Mouse (Mus musculus): ENCODE results near the gene Nudt7. TPM values are rescaled to one million over a fixed set of nuclear protein-coding genes. Genes with fewer than 3 reads are reported as not detected.

Gene Nudt7
- total and polyA plus RNA-seq, 3 experiments: not detected

- no peak for DNase-seq (ENCODE audit: low read depth, low spot score)
- no peak overlapping the region for H3K9ac ChIP-seq (ENCODE audit: control insufficient read depth, low read depth, low read length, poor library complexity, severe bottlenecking)
- no peaks in the 10 kb centered on the region for H3K9me3 ChIP-seq (replicated peaks; ENCODE audit: insufficient read depth, low read length)
- no peak overlapping the region for H3K27ac ChIP-seq (ENCODE audit: control insufficient read depth, low read depth, low read length)
- no peaks in the 10 kb centered on the region for H3K36me3 ChIP-seq (ENCODE audit: control insufficient read depth in 1 of 2, insufficient read depth in 2 of 2, low read length in 2 of 2)
- no peaks in the 10 kb centered on the region for H3K79me2 ChIP-seq (ENCODE audit: control insufficient read depth, insufficient read depth, low read length, poor library complexity)
- TF ChIP-seq POLR2A (IDR thresholded peaks at IDR 0.05; ENCODE audit: control insufficient read depth in 1 of 2, insufficient read depth in 1 of 2, low read depth in 1 of 2, low read length in 2 of 2, poor library complexity in 1 of 2) (no peak), UBTF (IDR thresholded peaks at IDR 0.05; ENCODE audit: borderline replicate concordance, insufficient read depth, low read depth, low read length) (no peak), NRF1 (IDR thresholded peaks at IDR 0.05; ENCODE audit: insufficient read depth, low read depth, low read length, poor library complexity, severe bottlenecking) (no peak), MAZ (IDR thresholded peaks at IDR 0.05; ENCODE audit: low read depth, low read length) (no peak), CTCF (IDR thresholded peaks at IDR 0.05 in 2 of 3, conservative IDR thresholded peaks at IDR 0.05 in 1 of 3; ENCODE audit: control insufficient read depth in 1 of 3, insufficient read depth in 1 of 3, low read depth in 2 of 3, low read length in 3 of 3, poor library complexity in 1 of 3, severe bottlenecking in 1 of 3) (no peak), USF1 (IDR thresholded peaks at IDR 0.05; ENCODE audit: low read depth, low read length) (no peak), TCF12 (IDR thresholded peaks at IDR 0.05; ENCODE audit: low read depth, low read length) (no peak), RCOR1 (IDR thresholded peaks at IDR 0.05; ENCODE audit: low read depth, low read length) (no peak), EP300 (IDR thresholded peaks at IDR 0.05; ENCODE audit: low read depth in 1 of 2, low read length in 2 of 2) (no peak), TAL1 (IDR thresholded peaks at IDR 0.05; ENCODE audit: low read length) (no peak), POLR2AphosphoS2 (IDR thresholded peaks at IDR 0.05; ENCODE audit: low read length) (no peak), KAT2A (conservative IDR thresholded peaks at IDR 0.05; ENCODE audit: low read depth, low read length) (no peak), POLR2AphosphoS5 (IDR thresholded peaks at IDR 0.05; ENCODE audit: borderline replicate concordance, low read depth, low read length) (no peak), GABPA (IDR thresholded peaks at IDR 0.05; ENCODE audit: low read depth, low read length) (no peak), SIN3A (IDR thresholded peaks at IDR 0.05; ENCODE audit: low read length) (no peak), MAX (IDR thresholded peaks at IDR 0.05; ENCODE audit: low read length) (no peak)
- no peaks in the 10 kb centered on the region for H3K4me1 ChIP-seq (ENCODE audit: control insufficient read depth in 1 of 2, insufficient read depth in 2 of 2, low read length in 2 of 2)
- H3K27me3 ChIP-seq (ENCODE audit: control insufficient read depth in 1 of 2, insufficient read depth in 2 of 2, low read length in 2 of 2): no peaks in the 10 kb centered on the region
- H3K4me3 ChIP-seq (ENCODE audit: control insufficient read depth in 1 of 2, insufficient read depth in 1 of 2, low read depth in 2 of 2, low read length in 2 of 2): no peak overlapping the region
Measured at GRCm38 (mm10) chr8:114165741-114166140, 32.4 kb downstream of the Nudt7 start.

GRCm38 (mm10) chr8:114176721-114177120, 43.4 kb downstream of the Nudt7 start:
- TF ChIP-seq POLR2A (IDR thresholded peaks at IDR 0.05; ENCODE audit: control insufficient read depth in 1 of 2, insufficient read depth in 1 of 2, low read depth in 1 of 2, low read length in 2 of 2, poor library complexity in 1 of 2) (no peak), MAFK (IDR thresholded peaks at IDR 0.05; ENCODE audit: borderline replicate concordance, low read depth, low read length) (no peak), ZC3H11A (IDR thresholded peaks at IDR 0.05; ENCODE audit: low read depth, low read length) (no peak), USF2 (IDR thresholded peaks at IDR 0.05; ENCODE audit: borderline replicate concordance in 1 of 2, insufficient read depth in 1 of 2, low read depth in 1 of 2, low read length in 2 of 2) (no peak), POLR2AphosphoS5 (IDR thresholded peaks at IDR 0.05; ENCODE audit: borderline replicate concordance, low read depth, low read length) (no peak), GABPA (IDR thresholded peaks at IDR 0.05; ENCODE audit: low read depth, low read length) (no peak), ZMIZ1 (IDR thresholded peaks at IDR 0.05; ENCODE audit: low read depth, low read length) (no peak), RAD21 (IDR thresholded peaks at IDR 0.05; ENCODE audit: low read depth, low read length) (no peak), MYC (IDR thresholded peaks at IDR 0.05; ENCODE audit: low read depth, low read length) (no peak), EP300 (IDR thresholded peaks at IDR 0.05; ENCODE audit: low read depth in 1 of 2, low read length in 2 of 2) (no peak), TBP (IDR thresholded peaks at IDR 0.05; ENCODE audit: low read depth, low read length) (no peak), USF1 (IDR thresholded peaks at IDR 0.05; ENCODE audit: low read depth, low read length) (no peak), JUND (IDR thresholded peaks at IDR 0.05; ENCODE audit: low read depth, low read length) (no peak), ELF1 (IDR thresholded peaks at IDR 0.05; ENCODE audit: low read depth, low read length) (no peak), SIN3A (IDR thresholded peaks at IDR 0.05; ENCODE audit: low read length) (no peak), NRF1 (IDR thresholded peaks at IDR 0.05; ENCODE audit: insufficient read depth, low read depth, low read length, poor library complexity, severe bottlenecking) (no peak)
- no peak for DNase-seq (ENCODE audit: low read depth, low spot score)
- no peak overlapping the region for H3K4me3 ChIP-seq (ENCODE audit: control insufficient read depth in 1 of 2, insufficient read depth in 1 of 2, low read depth in 2 of 2, low read length in 2 of 2)
- H3K27ac ChIP-seq (ENCODE audit: control insufficient read depth, low read depth, low read length): no peak overlapping the region
- no peaks in the 10 kb centered on the region for H3K27me3 ChIP-seq (ENCODE audit: control insufficient read depth in 1 of 2, insufficient read depth in 2 of 2, low read length in 2 of 2)
- no peak overlapping the region for H3K9ac ChIP-seq (ENCODE audit: control insufficient read depth, low read depth, low read length, poor library complexity, severe bottlenecking)
- H3K79me2 ChIP-seq (ENCODE audit: control insufficient read depth, insufficient read depth, low read length, poor library complexity): no peaks in the 10 kb centered on the region
- H3K9me3 ChIP-seq (replicated peaks; ENCODE audit: insufficient read depth, low read length): no peaks in the 10 kb centered on the region
- H3K36me3 ChIP-seq (ENCODE audit: control insufficient read depth in 1 of 2, insufficient read depth in 2 of 2, low read length in 2 of 2): no peaks in the 10 kb centered on the region
- no peaks in the 10 kb centered on the region for H3K4me1 ChIP-seq (ENCODE audit: control insufficient read depth in 1 of 2, insufficient read depth in 2 of 2, low read length in 2 of 2)
